Comparison of ENCODE assay signal across 9 mouse cellular contexts in the genomic region with DNA sequence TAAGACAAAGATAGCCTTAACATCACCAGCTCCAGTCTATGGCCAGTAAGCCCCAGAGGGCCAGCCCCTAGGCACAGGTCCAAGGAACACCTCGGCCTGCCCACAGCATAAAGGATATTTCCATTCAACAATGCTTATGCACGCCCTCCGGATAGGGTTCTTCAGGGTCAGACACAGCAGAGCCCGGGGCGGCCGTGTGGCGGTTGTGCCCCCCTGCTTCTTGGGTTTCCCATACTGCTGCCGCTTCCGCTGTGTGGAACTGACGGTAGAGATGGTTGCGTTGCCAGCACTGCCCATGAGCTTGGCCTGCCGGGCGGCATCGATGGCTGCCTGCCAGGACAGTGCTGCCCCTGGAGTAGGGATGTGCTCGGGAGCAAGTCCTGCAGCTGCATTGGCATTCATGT.
DNase-seq lines count a peak whose midpoint lies in the region; ATAC-seq and TF ChIP-seq lines count a peak whose summit lies in the region.
"Had no signal": no experiment of that assay in that cellular context is flagged by ENCODE, and none has a peak within 500 bp of the region (broad histone marks: within the 10 kb centered on the region; RNA-seq: fewer than 3 reads in every experiment).

No protein-coding gene starts in this region.

- H3K4me3 ChIP-seq in cerebellum, adult 2 months (replicated peaks; ENCODE audit: insufficient read depth, low read depth, low read length), result no peak overlapping the region
- H3K4me3 ChIP-seq in heart, embryonic 16.5 days (ENCODE audit: low read length), result no peak overlapping the region
- H3K4me3 ChIP-seq in midbrain, embryonic 16.5 days (ENCODE audit: low read depth, low read length), result no peak overlapping the region

- no peaks in the 10 kb centered on the region for H3K27me3 ChIP-seq in cerebellum, adult 2 months (ENCODE audit: control insufficient read depth, insufficient read depth, low read length)
- H3K27me3 ChIP-seq in heart, embryonic 16.5 days (ENCODE audit: control insufficient read depth, insufficient read depth, low read length), result no peaks in the 10 kb centered on the region
- no peaks in the 10 kb centered on the region for H3K27me3 ChIP-seq in midbrain, embryonic 16.5 days (ENCODE audit: control insufficient read depth, insufficient read depth, low read depth, low read length)

- H3K4me1 ChIP-seq in cerebellum, adult 2 months (ENCODE audit: control insufficient read depth, insufficient read depth, low read length), result peaks cover 37% of the 10 kb centered on the region
- H3K4me1 ChIP-seq in heart, embryonic 16.5 days (ENCODE audit: control insufficient read depth, insufficient read depth, low read length), result peaks cover 73% of the 10 kb centered on the region
- no peaks in the 10 kb centered on the region for H3K4me1 ChIP-seq in midbrain, embryonic 16.5 days (ENCODE audit: control insufficient read depth, insufficient read depth, low read length)

- intact Hi-C loops in left cerebral cortex, postnatal 4 days (cut with DNase I), result no loop called here

- peaks cover 8% of the 10 kb centered on the region for H3K36me3 ChIP-seq in heart, embryonic 16.5 days (ENCODE audit: control insufficient read depth, insufficient read depth)
- H3K36me3 ChIP-seq in midbrain, embryonic 16.5 days (ENCODE audit: control insufficient read depth, insufficient read depth, low read length), result no peaks in the 10 kb centered on the region

- 15% methylated on average over 15 of the region's 15 CpGs for WGBS in cerebellum, adult 2 months
- 47% methylated on average over 15 of the region's 15 CpGs for WGBS in heart, embryonic 16.5 days
- WGBS in midbrain, embryonic 16.5 days, result 70% methylated on average over 15 of the region's 15 CpGs

- no peak for TF ChIP-seq CTCF in cerebellum, adult 2 months (IDR thresholded peaks at IDR 0.05; ENCODE audit: borderline replicate concordance, insufficient read depth, low read depth, low read length)

- no peak overlapping the region for H3K27ac ChIP-seq in cerebellum, adult 2 months (ENCODE audit: insufficient read depth, low read length)
- H3K27ac ChIP-seq in heart, embryonic 16.5 days (ENCODE audit: low read length), result peak overlapping the region; percentile 58
- H3K27ac ChIP-seq in midbrain, embryonic 16.5 days (ENCODE audit: low read length), result no peak overlapping the region
- H3K27ac ChIP-seq: macrophage had no signal

- no peak overlapping the region for H3K4me2 ChIP-seq in heart, embryonic 16.5 days (ENCODE audit: low read depth, low read length)
- no peak overlapping the region for H3K4me2 ChIP-seq in midbrain, embryonic 16.5 days (ENCODE audit: low read length)

- DNase-seq in cerebellum, adult 2 months, result peak; percentile 51 to 56
- DNase-seq in cerebellum, adult 9-10 months, result no peak
- peak; percentile 83 for DNase-seq in left cerebral cortex, postnatal 4 days
- DNase-seq in left cerebral cortex, adult 11 months (ENCODE audit: low spot score), result no peak
- DNase-seq in retina, embryonic 14.5 days (ENCODE audit: low spot score), result no peak
- DNase-seq in thymus, postnatal 36 days, result no peak

- no peaks in the 10 kb centered on the region for H3K9me3 ChIP-seq in heart, embryonic 16.5 days (replicated peaks; ENCODE audit: control insufficient read depth, low read length)
- H3K9me3 ChIP-seq in midbrain, embryonic 16.5 days (replicated peaks; ENCODE audit: control insufficient read depth, low read length, poor library complexity, severe bottlenecking), result no peaks in the 10 kb centered on the region

- no peak for TF ChIP-seq POLR2A in cerebellum, adult 2 months (IDR thresholded peaks at IDR 0.05; ENCODE audit: borderline replicate concordance, insufficient read depth, low read length)

- H3K9ac ChIP-seq in heart, embryonic 16.5 days (ENCODE audit: low read length), result no peak overlapping the region
- H3K9ac ChIP-seq in midbrain, embryonic 16.5 days (ENCODE audit: low read depth, low read length), result no peak overlapping the region

- ATAC-seq in heart, embryonic 16.5 days (replicated peaks; ENCODE audit: extremely low read depth, insufficient read depth, low FRiP score), result peak; percentile 35
- ATAC-seq in midbrain, embryonic 16.5 days, result peak; percentile 50

Comparison
In these comparisons a context has a peak if more than half of its experiments do, and no peak if none do; other contexts are left out.
1. DNase-seq: peak in cerebellum, adult 2 months (2 of 2) and left cerebral cortex, postnatal 4 days (single experiment); none in cerebellum, adult 9-10 months (single experiment), left cerebral cortex, adult 11 months (single experiment), retina, embryonic 14.5 days (single experiment) and thymus, postnatal 36 days (0 of 2).